Comparison of ENCODE assay signal across 18 mouse cellular contexts in genomic region chr1:179143154-179143832, GRCm38 (mm10).
DNase-seq lines count a peak whose midpoint lies in the region; ATAC-seq and TF ChIP-seq lines count a peak whose summit lies in the region.
"Had no signal": no experiment of that assay in that cellular context is flagged by ENCODE, and none has a peak within 500 bp of the region (broad histone marks: within the 10 kb centered on the region; RNA-seq: fewer than 3 reads in every experiment).

No protein-coding gene starts in this region.

- 0 out of 2 replicates have a peak, but pooled peaks cover 2% of the 10 kb centered on the region for H3K4me1 ChIP-seq in intestine, embryonic 15.5 days (replicated peaks)
- no peaks in the 10 kb centered on the region for H3K4me1 ChIP-seq in intestine, embryonic 16.5 days (ENCODE audit: control insufficient read depth, insufficient read depth, low read length)
- peaks cover 16% of the 10 kb centered on the region for H3K4me1 ChIP-seq in neural tube, embryonic 13.5 days (replicated peaks)
- peaks cover 38% of the 10 kb centered on the region for H3K4me1 ChIP-seq in limb, embryonic 14.5 days (ENCODE audit: control insufficient read depth, insufficient read depth, low read length)
- H3K4me1 ChIP-seq in forebrain, embryonic 16.5 days (replicated peaks; ENCODE audit: control insufficient read depth, insufficient read depth, low read length) = no peaks in the 10 kb centered on the region
- H3K4me1 ChIP-seq: forebrain, embryonic 13.5 days had no signal

- no peaks in the 10 kb centered on the region for H3K36me3 ChIP-seq in intestine, embryonic 15.5 days
- H3K36me3 ChIP-seq in intestine, embryonic 16.5 days (ENCODE audit: control insufficient read depth, insufficient read depth, low read length) = no peaks in the 10 kb centered on the region
- no peaks in the 10 kb centered on the region for H3K36me3 ChIP-seq in neural tube, embryonic 13.5 days
- H3K36me3 ChIP-seq in limb, embryonic 14.5 days (ENCODE audit: control insufficient read depth, insufficient read depth, low read length) = no peaks in the 10 kb centered on the region
- H3K36me3 ChIP-seq in forebrain, embryonic 16.5 days (ENCODE audit: control insufficient read depth, insufficient read depth) = no peaks in the 10 kb centered on the region
- H3K36me3 ChIP-seq: hindbrain, embryonic 12.5 days; neural tube, embryonic 12.5 days had no signal

- no peak overlapping the region for H3K9ac ChIP-seq in intestine, embryonic 15.5 days
- H3K9ac ChIP-seq in intestine, embryonic 16.5 days (ENCODE audit: low read depth, low read length) = no peak overlapping the region
- no peak overlapping the region for H3K9ac ChIP-seq in neural tube, embryonic 13.5 days
- no peak overlapping the region for H3K9ac ChIP-seq in limb, embryonic 14.5 days (ENCODE audit: low read depth, low read length, severe bottlenecking)
- H3K9ac ChIP-seq in forebrain, embryonic 16.5 days (replicated peaks; ENCODE audit: low read depth, low read length) = no peak overlapping the region
- H3K9ac ChIP-seq: forebrain, embryonic 13.5 days; hindbrain, embryonic 12.5 days; neural tube, embryonic 12.5 days had no signal

- TF ChIP-seq POLR2A in limb, embryonic 14.5 days (IDR thresholded peaks at IDR 0.05; ENCODE audit: borderline replicate concordance, extremely low read depth, insufficient read depth, insufficient read length) = no peak

- peak; percentile 20; the same call in 1 of the 2 replicates for ATAC-seq in intestine, embryonic 15.5 days
- no peak; the same call in 1 of the 2 replicates for ATAC-seq in intestine, embryonic 16.5 days
- peak; percentile 68 for ATAC-seq in neural tube, embryonic 13.5 days (ENCODE audit: low read depth)
- peak; percentile 46; the same call in 1 of the 2 replicates for ATAC-seq in limb, embryonic 14.5 days (ENCODE audit: low FRiP score, low read depth)
- no peak for ATAC-seq in forebrain, embryonic 16.5 days
- ATAC-seq: forebrain, embryonic 13.5 days had no signal

- H3K27me3 ChIP-seq in intestine, embryonic 15.5 days (replicated peaks) = no peaks in the 10 kb centered on the region
- no peaks in the 10 kb centered on the region for H3K27me3 ChIP-seq in intestine, embryonic 16.5 days (replicated peaks; ENCODE audit: control insufficient read depth, insufficient read depth, low read length)
- H3K27me3 ChIP-seq in neural tube, embryonic 13.5 days = peaks cover 11% of the 10 kb centered on the region
- no peaks in the 10 kb centered on the region for H3K27me3 ChIP-seq in limb, embryonic 14.5 days (ENCODE audit: control insufficient read depth, insufficient read depth, low read length)
- no peaks in the 10 kb centered on the region for H3K27me3 ChIP-seq in forebrain, embryonic 16.5 days (replicated peaks; ENCODE audit: control insufficient read depth, insufficient read depth, low read length)
- H3K27me3 ChIP-seq: neural tube, embryonic 12.5 days had no signal

- no peak for DNase-seq in neural tube, embryonic 10.5 days (ENCODE audit: extremely low spot score, low spot score)
- DNase-seq in limb, embryonic 14.5 days (ENCODE audit: low spot score) = peak; percentile 73
- no peak for DNase-seq in spleen, adult 12 weeks (ENCODE audit: low spot score)
- no peak for DNase-seq in ovary, postnatal 14 days (ENCODE audit: low spot score)
- DNase-seq: adrenal gland, adult 2 months; cerebellum, adult 11 months; cerebellum, postnatal 25 days; gastrocnemius, postnatal 36 days; heart, postnatal 10 days; lung, adult 18-20 months; lung, postnatal 36 days had no signal

- WGBS in intestine, embryonic 15.5 days = 57% methylated on average over 11 of the region's 11 CpGs
- WGBS in intestine, embryonic 16.5 days = 67% methylated on average over 11 of the region's 11 CpGs
- 46% methylated on average over 11 of the region's 11 CpGs for WGBS in neural tube, embryonic 13.5 days
- WGBS in limb, embryonic 14.5 days = 22% methylated on average over 11 of the region's 11 CpGs
- WGBS in forebrain, embryonic 16.5 days = 78% methylated on average over 11 of the region's 11 CpGs

- no peak overlapping the region for H3K4me2 ChIP-seq in intestine, embryonic 15.5 days (replicated peaks)
- no peak overlapping the region for H3K4me2 ChIP-seq in intestine, embryonic 16.5 days (ENCODE audit: low read depth, low read length)
- no peak overlapping the region for H3K4me2 ChIP-seq in neural tube, embryonic 13.5 days
- no peak overlapping the region for H3K4me2 ChIP-seq in limb, embryonic 14.5 days (replicated peaks; ENCODE audit: low read depth, low read length, severe bottlenecking)
- no peak overlapping the region for H3K4me2 ChIP-seq in forebrain, embryonic 16.5 days (ENCODE audit: low read length)
- H3K4me2 ChIP-seq: forebrain, embryonic 13.5 days; hindbrain, embryonic 12.5 days; neural tube, embryonic 12.5 days had no signal

- H3K9me3 ChIP-seq in intestine, embryonic 15.5 days = no peaks in the 10 kb centered on the region
- H3K9me3 ChIP-seq in intestine, embryonic 16.5 days (ENCODE audit: control insufficient read depth, low read length) = no peaks in the 10 kb centered on the region
- H3K9me3 ChIP-seq in neural tube, embryonic 13.5 days = no peaks in the 10 kb centered on the region
- no peaks in the 10 kb centered on the region for H3K9me3 ChIP-seq in limb, embryonic 14.5 days (ENCODE audit: control insufficient read depth, low read length)
- H3K9me3 ChIP-seq in forebrain, embryonic 16.5 days (ENCODE audit: control insufficient read depth, low read length) = no peaks in the 10 kb centered on the region
- H3K9me3 ChIP-seq: forebrain, embryonic 13.5 days; hindbrain, embryonic 12.5 days; neural tube, embryonic 12.5 days had no signal

- no peak overlapping the region for H3K4me3 ChIP-seq in intestine, embryonic 15.5 days (replicated peaks)
- no peak overlapping the region for H3K4me3 ChIP-seq in intestine, embryonic 16.5 days (ENCODE audit: low read length)
- no peak overlapping the region for H3K4me3 ChIP-seq in neural tube, embryonic 13.5 days
- H3K4me3 ChIP-seq in limb, embryonic 14.5 days (replicated peaks; ENCODE audit: low read length) = no peak overlapping the region
- no peak overlapping the region for H3K4me3 ChIP-seq in forebrain, embryonic 16.5 days (replicated peaks; ENCODE audit: low read length)
- H3K4me3 ChIP-seq: forebrain, embryonic 13.5 days; hindbrain, embryonic 12.5 days; neural tube, embryonic 12.5 days had no signal

- H3K27ac ChIP-seq in intestine, embryonic 15.5 days = no peak overlapping the region
- H3K27ac ChIP-seq in intestine, embryonic 16.5 days (ENCODE audit: low read length) = no peak overlapping the region
- no peak overlapping the region for H3K27ac ChIP-seq in neural tube, embryonic 13.5 days (replicated peaks)
- peak overlapping the region; percentile 58 for H3K27ac ChIP-seq in limb, embryonic 14.5 days (replicated peaks; ENCODE audit: low read depth, low read length)
- no peak overlapping the region for H3K27ac ChIP-seq in forebrain, embryonic 16.5 days (ENCODE audit: low read length)
- H3K27ac ChIP-seq: forebrain, embryonic 13.5 days; hindbrain, embryonic 12.5 days; neural tube, embryonic 12.5 days had no signal

Comparison
In these comparisons a context has a peak if more than half of its experiments do, and no peak if none do; other contexts are left out.
1. ATAC-seq: peak in intestine, embryonic 15.5 days (single experiment), neural tube, embryonic 13.5 days (single experiment) and limb, embryonic 14.5 days (single experiment); none in intestine, embryonic 16.5 days (single experiment) and forebrain, embryonic 16.5 days (single experiment).